Mouse (Mus musculus): ENCODE measurements around the gene Ssxb5. TPM values are rescaled to one million over a fixed set of nuclear protein-coding genes. Genes with fewer than 3 reads are reported as not detected.
"Not testable (repeated sequence)": the region's sequence is repeated elsewhere in the genome, so short reads cannot be mapped to it uniquely, and the experiment has no call there.

Gene Ssxb5
- not detected in 2 replicates for polyA plus RNA-seq (2016; fragmentation: Nextera tagmentation; extraction: Ambion mirVana)

- 78% methylated on average over 4 of the region's 4 CpGs for WGBS
- not testable (repeated sequence) for ATAC-seq (ENCODE audit: low FRiP score); H3K4me2 ChIP-seq (replicated peaks)
These were observed at the start of gene Ssxb5 for GRCm38 (mm10) chrX:8803391-8803790. Gene Ssxb5 (plus strand): TSS chrX:8803691.

GRCm38 (mm10) chrX:8832043-8832442, 28.6 kb downstream of the Ssxb5 start:
- no peaks in the 10 kb centered on the region for H3K9me3 ChIP-seq (replicated peaks)
- no peak for ATAC-seq (ENCODE audit: low FRiP score)
- no peaks in the 10 kb centered on the region for H3K36me3 ChIP-seq
- no peak overlapping the region for H3K27ac ChIP-seq
- no peak overlapping the region for H3K9ac ChIP-seq
- H3K4me1 ChIP-seq: no peaks in the 10 kb centered on the region
- no peak overlapping the region for H3K4me3 ChIP-seq
- H3K27me3 ChIP-seq: no peaks in the 10 kb centered on the region
- H3K4me2 ChIP-seq (replicated peaks): no peak overlapping the region

More at GRCm38 (mm10) chrX:8803391-8803790, at the start of gene Ssxb5:
- H3K4me3 ChIP-seq, H3K36me3 ChIP-seq, H3K9ac ChIP-seq, H3K27ac ChIP-seq, H3K4me1 ChIP-seq, H3K27me3 ChIP-seq: not testable (repeated sequence)
- H3K9me3 ChIP-seq (replicated peaks): peaks cover 10% of the 10 kb centered on the region

- Histone ChIP-seq H3K4me3 (no peak within 1 kb of the TSS), H3K27ac (no peak within 1 kb of the TSS), H3K9ac (no peak within 1 kb of the TSS), H3K27me3 (no peaks in the 10 kb centered on the region), H3K36me3 (no peaks in the 10 kb centered on the region), H3K4me2 (replicated peaks) (no peak within 1 kb of the TSS), H3K9me3 (replicated peaks) (no peaks in the 10 kb centered on the region; the same call in 1 of the 2 replicates), H3K4me1 (no peaks in the 10 kb centered on the region)
- ATAC-seq (ENCODE audit: low FRiP score): no peak
- WGBS: 77% methylated on average over 1 of the region's 1 CpGs
These were observed 40.2 kb downstream of the Ssxb5 start, which contains the start of gene Gm6592 for GRCm38 (mm10) chrX:8843694-8844093. Gene Gm6592 (plus strand): TSS chrX:8843994.

- H3K9me3 ChIP-seq (replicated peaks): no peaks in the 10 kb centered on the region
- no peak overlapping the region for H3K27ac ChIP-seq
- ATAC-seq (ENCODE audit: low FRiP score): no peak
- no peak overlapping the region for H3K4me3 ChIP-seq
- H3K36me3 ChIP-seq: no peaks in the 10 kb centered on the region
- H3K4me2 ChIP-seq (replicated peaks): no peak overlapping the region
- 90% methylated on average over 10 of the region's 10 CpGs for WGBS
- no peaks in the 10 kb centered on the region for H3K27me3 ChIP-seq
- no peaks in the 10 kb centered on the region for H3K4me1 ChIP-seq
- H3K9ac ChIP-seq: no peak overlapping the region
These were observed 49.0 kb downstream of the Ssxb5 start for GRCm38 (mm10) chrX:8852486-8852885.

Other genes starting within 250 kb of the Ssxb5 start
- gene Ssxb3, start 211.9 kb upstream of the Ssxb5 start, polyA plus RNA-seq (2016; fragmentation: Nextera tagmentation; extraction: Ambion mirVana): not detected in 2 replicates
- gene Ssxb8, start 112.8 kb upstream of the Ssxb5 start, polyA plus RNA-seq (2016; fragmentation: Nextera tagmentation; extraction: Ambion mirVana): not detected in 2 replicates
- gene Ssx9, start 55.3 kb upstream of the Ssxb5 start, polyA plus RNA-seq (2016; fragmentation: Nextera tagmentation; extraction: Ambion mirVana): not detected in 2 replicates
- gene Gm6592, start 40.3 kb downstream of the Ssxb5 start, polyA plus RNA-seq (2016; fragmentation: Nextera tagmentation; extraction: Ambion mirVana): not detected in 2 replicates
- gene Gm5751, start 70.6 kb downstream of the Ssxb5 start, polyA plus RNA-seq (2016; fragmentation: Nextera tagmentation; extraction: Ambion mirVana): not detected in 2 replicates
- 16.6 and 17.2 TPM in 2 replicates for gene B630019K06Rik, start 88.7 kb downstream of the Ssxb5 start, polyA plus RNA-seq (2016; fragmentation: Nextera tagmentation; extraction: Ambion mirVana)
- gene Fthl17b, start 159.3 kb downstream of the Ssxb5 start, polyA plus RNA-seq (2016; fragmentation: Nextera tagmentation; extraction: Ambion mirVana): not detected in 2 replicates
- gene Fthl17c, start 172.9 kb downstream of the Ssxb5 start, polyA plus RNA-seq (2016; fragmentation: Nextera tagmentation; extraction: Ambion mirVana): not detected in 2 replicates
- gene Fthl17d, start 183.1 kb downstream of the Ssxb5 start, polyA plus RNA-seq (2016; fragmentation: Nextera tagmentation; extraction: Ambion mirVana): not detected in 2 replicates
- gene Fthl17e, start 229.8 kb downstream of the Ssxb5 start, polyA plus RNA-seq (2016; fragmentation: Nextera tagmentation; extraction: Ambion mirVana): not detected in 2 replicates